Mouse (Mus musculus): ENCODE measurements at regions not wholly inside any gene's neighbourhood (a gene's known extent, or its start where the extent isn't known, plus 50 kb on each side); places are given as distances from the start of the nearest gene placed in this dataset.

- no peak overlapping the region for H3K9ac ChIP-seq (ENCODE audit: low read depth, poor library complexity, severe bottlenecking)
- TF ChIP-seq POLR2A (IDR thresholded peaks at IDR 0.05; ENCODE audit: insufficient read depth, low read length) (no peak), CTCF (IDR thresholded peaks at IDR 0.05; ENCODE audit: low read depth, low read length) (no peak), EP300 (IDR thresholded peaks at IDR 0.05; ENCODE audit: insufficient read depth, low read depth, low read length) (no peak)
- no peaks in the 10 kb centered on the region for H3K27me3 ChIP-seq (ENCODE audit: control insufficient read depth, insufficient read depth, low read length, poor library complexity, severe bottlenecking)
- H3K27ac ChIP-seq (ENCODE audit: insufficient read depth, low read length): no peak overlapping the region
- H3K36me3 ChIP-seq (ENCODE audit: control insufficient read depth, insufficient read depth, low read length, poor library complexity, severe bottlenecking): no peaks in the 10 kb centered on the region
- H3K4me1 ChIP-seq (ENCODE audit: control insufficient read depth, insufficient read depth, low read length): no peaks in the 10 kb centered on the region
- no peak overlapping the region for H3K4me3 ChIP-seq (ENCODE audit: low read depth, low read length)
- no peaks in the 10 kb centered on the region for H3K9me3 ChIP-seq (replicated peaks; ENCODE audit: control insufficient read depth, insufficient read depth, low read length, poor library complexity, severe bottlenecking)
Observed at GRCm38 (mm10) chr17:9885110-9885509, 215.6 kb upstream of the Pabpc6 start.

GRCm38 (mm10) chr17:9882639-9883226 is 213.2 kb upstream of the Pabpc6 start:
- Histone ChIP-seq H3K27ac (ENCODE audit: insufficient read depth, low read length) (no peak overlapping the region), H3K4me1 (ENCODE audit: control insufficient read depth, insufficient read depth, low read length) (no peaks in the 10 kb centered on the region), H3K27me3 (ENCODE audit: control insufficient read depth, insufficient read depth, low read length, poor library complexity, severe bottlenecking) (no peaks in the 10 kb centered on the region), H3K9ac (ENCODE audit: low read depth, poor library complexity, severe bottlenecking) (no peak overlapping the region), H3K36me3 (ENCODE audit: control insufficient read depth, insufficient read depth, low read length, poor library complexity, severe bottlenecking) (no peaks in the 10 kb centered on the region), H3K9me3 (replicated peaks; ENCODE audit: control insufficient read depth, insufficient read depth, low read length, poor library complexity, severe bottlenecking) (no peaks in the 10 kb centered on the region), H3K4me3 (ENCODE audit: low read depth, low read length) (no peak overlapping the region)
- TF ChIP-seq POLR2A (IDR thresholded peaks at IDR 0.05; ENCODE audit: insufficient read depth, low read length) (no peak), EP300 (IDR thresholded peaks at IDR 0.05; ENCODE audit: insufficient read depth, low read depth, low read length) (no peak), CTCF (IDR thresholded peaks at IDR 0.05; ENCODE audit: low read depth, low read length) (no peak)

- no peaks in the 10 kb centered on the region for H3K36me3 ChIP-seq (ENCODE audit: control insufficient read depth, insufficient read depth, low read length, poor library complexity, severe bottlenecking)
- H3K4me3 ChIP-seq (ENCODE audit: low read depth, low read length): no peak overlapping the region
- TF ChIP-seq EP300 (IDR thresholded peaks at IDR 0.05; ENCODE audit: insufficient read depth, low read depth, low read length) (no peak), CTCF (IDR thresholded peaks at IDR 0.05; ENCODE audit: low read depth, low read length) (no peak), POLR2A (IDR thresholded peaks at IDR 0.05; ENCODE audit: insufficient read depth, low read length) (no peak)
- H3K27me3 ChIP-seq (ENCODE audit: control insufficient read depth, insufficient read depth, low read length, poor library complexity, severe bottlenecking): no peaks in the 10 kb centered on the region
- H3K9ac ChIP-seq (ENCODE audit: low read depth, poor library complexity, severe bottlenecking): no peak overlapping the region
- no peaks in the 10 kb centered on the region for H3K4me1 ChIP-seq (ENCODE audit: control insufficient read depth, insufficient read depth, low read length)
- H3K9me3 ChIP-seq (replicated peaks; ENCODE audit: control insufficient read depth, insufficient read depth, low read length, poor library complexity, severe bottlenecking): no peaks in the 10 kb centered on the region
- H3K27ac ChIP-seq (ENCODE audit: insufficient read depth, low read length): no peak overlapping the region
Observed at GRCm38 (mm10) chr17:9879556-9880206, 210.2 kb upstream of the Pabpc6 start.

GRCm38 (mm10) chr17:9873695-9874094 is 204.2 kb upstream of the Pabpc6 start:
- H3K9ac ChIP-seq (ENCODE audit: low read depth, poor library complexity, severe bottlenecking): no peak overlapping the region
- no peaks in the 10 kb centered on the region for H3K27me3 ChIP-seq (ENCODE audit: control insufficient read depth, insufficient read depth, low read length, poor library complexity, severe bottlenecking)
- H3K4me1 ChIP-seq (ENCODE audit: control insufficient read depth, insufficient read depth, low read length): no peaks in the 10 kb centered on the region
- TF ChIP-seq EP300 (IDR thresholded peaks at IDR 0.05; ENCODE audit: insufficient read depth, low read depth, low read length): no peak
- TF ChIP-seq CTCF (IDR thresholded peaks at IDR 0.05; ENCODE audit: low read depth, low read length): no peak
- TF ChIP-seq POLR2A (IDR thresholded peaks at IDR 0.05; ENCODE audit: insufficient read depth, low read length): no peak
- no peak overlapping the region for H3K4me3 ChIP-seq (ENCODE audit: low read depth, low read length)
- H3K9me3 ChIP-seq (replicated peaks; ENCODE audit: control insufficient read depth, insufficient read depth, low read length, poor library complexity, severe bottlenecking): no peaks in the 10 kb centered on the region
- no peak overlapping the region for H3K27ac ChIP-seq (ENCODE audit: insufficient read depth, low read length)
- H3K36me3 ChIP-seq (ENCODE audit: control insufficient read depth, insufficient read depth, low read length, poor library complexity, severe bottlenecking): no peaks in the 10 kb centered on the region

DNA sequence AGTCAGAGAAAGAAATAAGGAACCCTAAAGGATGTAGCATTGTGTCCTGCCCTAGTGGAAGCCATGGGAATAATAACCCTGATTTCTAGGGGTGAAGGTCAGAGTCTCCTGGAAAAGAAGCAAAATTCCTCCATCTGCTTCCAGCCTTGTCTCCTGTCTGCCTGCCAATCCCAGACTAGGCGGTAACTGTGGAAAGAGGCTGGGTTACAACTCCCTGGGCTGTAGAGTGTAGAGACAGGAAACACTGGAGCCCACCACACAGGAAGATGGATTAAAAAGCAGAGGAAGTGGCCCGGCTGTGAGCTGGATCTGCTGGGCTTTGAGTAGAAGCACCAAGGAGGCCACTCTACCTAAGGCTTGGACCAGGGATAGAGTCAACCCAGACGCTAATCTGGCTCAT is 200.7 kb upstream of the Pabpc6 start:
- H3K4me1 ChIP-seq (ENCODE audit: control insufficient read depth, insufficient read depth, low read length): no peaks in the 10 kb centered on the region
- TF ChIP-seq POLR2A (IDR thresholded peaks at IDR 0.05; ENCODE audit: insufficient read depth, low read length): no peak
- no peak for TF ChIP-seq EP300 (IDR thresholded peaks at IDR 0.05; ENCODE audit: insufficient read depth, low read depth, low read length)
- no peak for TF ChIP-seq CTCF (IDR thresholded peaks at IDR 0.05; ENCODE audit: low read depth, low read length)
- H3K27ac ChIP-seq (ENCODE audit: insufficient read depth, low read length): no peak overlapping the region
- no peaks in the 10 kb centered on the region for H3K9me3 ChIP-seq (replicated peaks; ENCODE audit: control insufficient read depth, insufficient read depth, low read length, poor library complexity, severe bottlenecking)
- no peaks in the 10 kb centered on the region for H3K36me3 ChIP-seq (ENCODE audit: control insufficient read depth, insufficient read depth, low read length, poor library complexity, severe bottlenecking)
- no peaks in the 10 kb centered on the region for H3K27me3 ChIP-seq (ENCODE audit: control insufficient read depth, insufficient read depth, low read length, poor library complexity, severe bottlenecking)
- H3K4me3 ChIP-seq (ENCODE audit: low read depth, low read length): no peak overlapping the region
- no peak overlapping the region for H3K9ac ChIP-seq (ENCODE audit: low read depth, poor library complexity, severe bottlenecking)

GRCm38 (mm10) chr17:9868747-9869281 is 199.3 kb upstream of the Pabpc6 start:
- Histone ChIP-seq H3K9me3 (replicated peaks; ENCODE audit: control insufficient read depth, insufficient read depth, low read length, poor library complexity, severe bottlenecking) (no peaks in the 10 kb centered on the region), H3K9ac (ENCODE audit: low read depth, poor library complexity, severe bottlenecking) (no peak overlapping the region), H3K36me3 (ENCODE audit: control insufficient read depth, insufficient read depth, low read length, poor library complexity, severe bottlenecking) (no peaks in the 10 kb centered on the region)

More at GRCm38 (mm10) chr17:9868747-9869281, 199.3 kb upstream of the Pabpc6 start:
- no peak overlapping the region for H3K4me3 ChIP-seq (ENCODE audit: low read depth, low read length)
- no peak overlapping the region for H3K27ac ChIP-seq (ENCODE audit: insufficient read depth, low read length)
- no peaks in the 10 kb centered on the region for H3K4me1 ChIP-seq (ENCODE audit: control insufficient read depth, insufficient read depth, low read length)
- TF ChIP-seq POLR2A (IDR thresholded peaks at IDR 0.05; ENCODE audit: insufficient read depth, low read length) (no peak), CTCF (IDR thresholded peaks at IDR 0.05; ENCODE audit: low read depth, low read length) (no peak), EP300 (IDR thresholded peaks at IDR 0.05; ENCODE audit: insufficient read depth, low read depth, low read length) (no peak)
- H3K27me3 ChIP-seq (ENCODE audit: control insufficient read depth, insufficient read depth, low read length, poor library complexity, severe bottlenecking): no peaks in the 10 kb centered on the region

All from ES-Bruce4 (cell line).